ENCODE assay signal across 8 mouse cellular contexts in genomic region chr4:150008853-150009586, GRCm38 (mm10). TPM values are rescaled to one million over a fixed set of nuclear protein-coding genes. Genes with fewer than 3 reads are reported as not detected.
DNase-seq lines count a peak whose midpoint lies in the region; ATAC-seq lines count a peak whose summit lies in the region.

Gene H6pd (minus strand): TSS chr4:150009023.

- intact Hi-C loops in gastrocnemius, postnatal 14 days (cut with DNase I; ENCODE audit: low total_unique reads): no loop called here

- peak; percentile 91 for DNase-seq in adipocyte (ENCODE audit: low spot score)
- peak; percentile 94 for DNase-seq in embryo, embryonic 10.5 days (ENCODE audit: low spot score)
- DNase-seq in gastrocnemius, postnatal 14 days: peak; percentile 93
- DNase-seq in induced T-regulatory cell, adult 2 months (ENCODE audit: low read depth): peak; percentile 95
- DNase-seq in left cerebral cortex, adult 8-10 months (ENCODE audit: low spot score in 2 of 2): peak; percentile 68 to 74
- peak; percentile 88 for DNase-seq in right cerebral cortex, adult 18-20 months
- DNase-seq in urinary bladder, adult 2 months (ENCODE audit: low spot score): peak; percentile 78

- peak; percentile 81 for ATAC-seq in megakaryocyte, adult 5-6 weeks (ENCODE audit: poor library complexity, severe bottlenecking)

RNA-seq across cellular contexts. Expression of gene H6pd, which starts in this region (rescaled TPM):
- total RNA-seq in gastrocnemius, postnatal 14 days (2021): 10 to 100 TPM; 48.5 to 62.8 TPM
- 10 to 100 TPM; 14.7 to 17.8 (median 16.3) TPM for total RNA-seq in left cerebral cortex, adult 8-10 months (2022)
- 14.4 and 16.1 TPM in 2 replicates for total RNA-seq in megakaryocyte, adult 5-6 weeks (2015)
- total RNA-seq in megakaryocyte, adult 5-6 weeks (2017): 26.1 and 32.7 TPM in 2 replicates
- polyA plus RNA-seq in urinary bladder, adult 2 months (2012; rRNA removed): 45.9 and 57.6 TPM in 2 replicates

Comparison
In these comparisons a context has a peak if more than half of its experiments do, and no peak if none do; other contexts are left out.
1. Peak in every context shown above with its lines: DNase-seq and ATAC-seq.